Mouse (Mus musculus) forebrain, embryonic 11.5 days (tissue): Measurements from ENCODE around the gene March10. TPM values are rescaled to one million over a fixed set of nuclear protein-coding genes. Genes with fewer than 3 reads are reported as not detected.

Experiments
- ATAC-seq: fragments of 200-750 bp; cut with Nextera tagmentation; replicated peaks from 2 replicates; pipeline ENCODE4 v1.8.0; 2017; ENCODE audit warnings: moderate TSS enrichment; ENCODE audit not compliant: low FRiP score
- DNase-seq: peaks from one replicate; pipeline ENCODE4 v3.0.0-alpha.2; 2017; ENCODE audit warnings: low spot score
- H3K27ac ChIP-seq: fragments of 300-500 bp; sonication (generic); 2 replicates; pipeline ENCODE4 v1.5.1; 2014; ENCODE audit warnings: low read depth, low read length
- H3K27me3 ChIP-seq: fragments of 300-500 bp; sonication (generic); 2 replicates; pipeline ENCODE4 v1.6.1; 2014; ENCODE audit warnings: mild to moderate bottlenecking, low read length, mixed read lengths; ENCODE audit not compliant: control insufficient read depth, insufficient read depth
- H3K36me3 ChIP-seq: fragments of 300-500 bp; sonication (generic); 2 replicates; pipeline ENCODE4 v1.6.1; 2014; ENCODE audit warnings: mild to moderate bottlenecking, low read length, moderate library complexity, mixed read lengths; ENCODE audit not compliant: control insufficient read depth, insufficient read depth
- H3K4me1 ChIP-seq: fragments of 300-500 bp; sonication (generic); replicated peaks from 2 replicates; pipeline ENCODE4 v1.6.1; 2014; ENCODE audit warnings: low read length, mixed read lengths; ENCODE audit not compliant: control insufficient read depth, insufficient read depth
- H3K4me2 ChIP-seq: fragments of 300-500 bp; sonication (generic); 2 replicates; pipeline ENCODE4 v1.6.1; 2014; ENCODE audit warnings: low read depth, mild to moderate bottlenecking, low read length, moderate library complexity, mixed read lengths; ENCODE audit not compliant: severe bottlenecking
- H3K4me3 ChIP-seq: fragments of 300-500 bp; sonication (generic); 2 replicates; pipeline ENCODE4 v1.5.1; 2014; ENCODE audit warnings: low read depth, low read length
- H3K9ac ChIP-seq: fragments of 300-500 bp; sonication (generic); 2 replicates; pipeline ENCODE4 v1.6.1; 2014; ENCODE audit warnings: low read length
- H3K9me3 ChIP-seq: fragments of 300-500 bp; sonication (generic); 2 replicates; pipeline ENCODE4 v1.6.1; 2016; ENCODE audit warnings: low read length, mixed read lengths; ENCODE audit not compliant: control insufficient read depth
- WGBS: fragments of 180-500 bp; shearing (Covaris S2); extraction: QIAGEN DNeasy Blood & Tissue Kit; methylation state at CpG from one replicate; pipeline ENCODE4 v1.1.7; 2014; 5-methylcytosine and 5-hydroxymethylcytosine counted together
- polyA plus RNA-seq: library from polyadenylated mRNA; unstranded; fragments of >200 nt; fragmentation: Nextera tagmentation; extraction: Ambion mirVana; gene quantifications from 2 replicates; pipeline ENCODE4 v1.2.1, GENCODE M21; 2014

Gene March10
- polyA plus RNA-seq, 1 experiment from 2014 or later, result not detected

- Histone ChIP-seq H3K9ac (no peak overlapping the region), H3K36me3 (no peaks in the 10 kb centered on the region), H3K4me3 (no peak overlapping the region), H3K27ac (no peak overlapping the region), H3K9me3 (no peaks in the 10 kb centered on the region), H3K4me1 (0 out of 2 replicates have a peak, but pooled peaks cover 2% of the 10 kb centered on the region), H3K27me3 (no peaks in the 10 kb centered on the region), H3K4me2 (no peak overlapping the region)
- 62% methylated on average over 8 of the region's 8 CpGs for WGBS
- DNase-seq (no peak), ATAC-seq (no peak)
These were observed 122.5 kb downstream of the March10 start for GRCm38 (mm10) chr11:105333867-105334670.

- Histone ChIP-seq H3K9ac (no peak overlapping the region), H3K36me3 (no peaks in the 10 kb centered on the region), H3K27me3 (no peaks in the 10 kb centered on the region), H3K27ac (no peak overlapping the region), H3K4me2 (no peak overlapping the region), H3K4me3 (no peak overlapping the region), H3K9me3 (no peaks in the 10 kb centered on the region), H3K4me1 (0 out of 2 replicates have a peak, but pooled peaks cover 2% of the 10 kb centered on the region)
- 73% methylated on average over 6 of the region's 8 CpGs for WGBS
- ATAC-seq, result no peak
- peak; percentile 74 for DNase-seq
These were observed 124.1 kb downstream of the March10 start for GRCm38 (mm10) chr11:105332468-105332867.

- ATAC-seq, result no peak
- Histone ChIP-seq H3K9me3 (no peaks in the 10 kb centered on the region), H3K27ac (no peak overlapping the region), H3K9ac (no peak overlapping the region), H3K4me2 (no peak overlapping the region), H3K36me3 (no peaks in the 10 kb centered on the region), H3K4me3 (no peak overlapping the region), H3K27me3 (no peaks in the 10 kb centered on the region), H3K4me1 (0 out of 2 replicates have a peak, but pooled peaks cover 2% of the 10 kb centered on the region)
- peak; percentile 69 for DNase-seq
- 60% methylated on average over 10 of the region's 10 CpGs for WGBS
These were observed 124.8 kb downstream of the March10 start for GRCm38 (mm10) chr11:105331732-105332131.

- ATAC-seq (no peak), DNase-seq (no peak)
- Histone ChIP-seq H3K9me3 (no peaks in the 10 kb centered on the region), H3K36me3 (no peaks in the 10 kb centered on the region), H3K27ac (no peak overlapping the region), H3K4me1 (0 out of 2 replicates have a peak, but pooled peaks cover 2% of the 10 kb centered on the region), H3K27me3 (no peaks in the 10 kb centered on the region), H3K4me2 (no peak overlapping the region), H3K9ac (no peak overlapping the region), H3K4me3 (no peak overlapping the region)
- 83% methylated on average over 3 of the region's 3 CpGs for WGBS
These were observed 125.4 kb downstream of the March10 start for GRCm38 (mm10) chr11:105331129-105331528.

- 82% methylated on average over 9 of the region's 9 CpGs for WGBS
- Histone ChIP-seq H3K9ac (no peak overlapping the region), H3K27ac (no peak overlapping the region), H3K27me3 (no peaks in the 10 kb centered on the region), H3K36me3 (no peaks in the 10 kb centered on the region), H3K9me3 (no peaks in the 10 kb centered on the region), H3K4me3 (no peak overlapping the region), H3K4me1 (0 out of 2 replicates have a peak, but pooled peaks cover 2% of the 10 kb centered on the region), H3K4me2 (no peak overlapping the region)
- DNase-seq (no peak), ATAC-seq (no peak)
These were observed 126.6 kb downstream of the March10 start for GRCm38 (mm10) chr11:105329962-105330361.

GRCm38 (mm10) chr11:105327101-105327500 is 129.4 kb downstream of the March10 start:
- Histone ChIP-seq H3K9ac (no peak overlapping the region), H3K4me2 (no peak overlapping the region), H3K9me3 (no peaks in the 10 kb centered on the region), H3K36me3 (no peaks in the 10 kb centered on the region), H3K27me3 (no peaks in the 10 kb centered on the region), H3K27ac (no peak overlapping the region), H3K4me3 (no peak overlapping the region), H3K4me1 (0 out of 2 replicates have a peak, but pooled peaks cover 2% of the 10 kb centered on the region)
- ATAC-seq (no peak), DNase-seq (no peak)
- WGBS, result 77% methylated on average over 3 of the region's 3 CpGs

- WGBS, result 93% methylated on average over 5 of the region's 5 CpGs
- DNase-seq, result no peak
- no peaks in the 10 kb centered on the region for H3K4me1 ChIP-seq
- no peak overlapping the region for H3K4me2 ChIP-seq
- ATAC-seq, result no peak
- H3K36me3 ChIP-seq, result no peaks in the 10 kb centered on the region
- no peaks in the 10 kb centered on the region for H3K27me3 ChIP-seq
- no peaks in the 10 kb centered on the region for H3K9me3 ChIP-seq
- no peak overlapping the region for H3K27ac ChIP-seq
- H3K4me3 ChIP-seq, result no peak overlapping the region
- H3K9ac ChIP-seq, result no peak overlapping the region
These were observed 133.0 kb downstream of the March10 start for GRCm38 (mm10) chr11:105323530-105323929.

- ATAC-seq (no peak), DNase-seq (no peak)
- Histone ChIP-seq H3K4me3 (no peak overlapping the region), H3K4me2 (no peak overlapping the region), H3K9ac (no peak overlapping the region), H3K4me1 (no peaks in the 10 kb centered on the region), H3K27ac (no peak overlapping the region), H3K9me3 (no peaks in the 10 kb centered on the region), H3K27me3 (no peaks in the 10 kb centered on the region), H3K36me3 (no peaks in the 10 kb centered on the region)
- 84% methylated on average over 2 of the region's 2 CpGs for whole genome bisulfite sequencing
These were observed 135.4 kb downstream of the March10 start for GRCm38 (mm10) chr11:105321090-105321489.

GRCm38 (mm10) chr11:105317769-105318168 is 138.8 kb downstream of the March10 start:
- H3K4me3 ChIP-seq, result no peak overlapping the region
- H3K36me3 ChIP-seq, result no peaks in the 10 kb centered on the region
- 91% methylated on average over 6 of the region's 6 CpGs for WGBS
- H3K27ac ChIP-seq, result no peak overlapping the region
- no peak overlapping the region for H3K4me2 ChIP-seq
- DNase-seq (no peak), ATAC-seq (no peak)
- no peaks in the 10 kb centered on the region for H3K27me3 ChIP-seq
- H3K9ac ChIP-seq, result no peak overlapping the region
- peaks cover 14% of the 10 kb centered on the region for H3K4me1 ChIP-seq
- no peaks in the 10 kb centered on the region for H3K9me3 ChIP-seq
